Mouse (Mus musculus) E14TG2a.4 (cell line): ENCODE measurements around the gene Gnai3.

Experiments used
- CTCF ChIP-seq: conservative IDR thresholded peaks from 2 replicates; pipeline ENCODE4 v1.5.1; 2014; ENCODE audit warnings: low read length
- NANOG ChIP-seq: IDR thresholded peaks from 2 replicates; pipeline ENCODE4 v1.6.1; 2014; ENCODE audit warnings: borderline replicate concordance, low read length, mixed read lengths

- TF ChIP-seq NANOG (no peak), CTCF (no peak)
These were observed 60.6 kb downstream of the Gnai3 start for GRCm38 (mm10) chr3:108085281-108085720.
